Mouse (Mus musculus) embryonic facial prominence, embryonic 13.5 days (tissue): ENCODE data around the gene Pcx. TPM values are rescaled to one million over a fixed set of nuclear protein-coding genes. Genes with fewer than 3 reads are reported as not detected.

Experiments used
- ATAC-seq: fragments of 200-750 bp; cut with Nextera tagmentation; 2 replicates; pipeline ENCODE4 v1.8.0; 2017; ENCODE audit warnings: low read depth; ENCODE audit not compliant: insufficient number of reproducible peaks, insufficient read depth, low FRiP score, low TSS enrichment
- H3K27ac ChIP-seq: fragments of 300-500 bp; sonication (generic); 2 replicates; pipeline ENCODE4 v1.5.1; 2015; ENCODE audit warnings: moderate library complexity, mild to moderate bottlenecking, inconsistent platforms
- H3K27me3 ChIP-seq: fragments of 300-500 bp; sonication (generic); 2 replicates; pipeline ENCODE4 v1.6.1; 2015; ENCODE audit warnings: mild to moderate bottlenecking, inconsistent platforms
- H3K36me3 ChIP-seq: fragments of 300-500 bp; sonication (generic); 2 replicates; pipeline ENCODE4 v1.6.1; 2015; ENCODE audit warnings: mild to moderate bottlenecking, inconsistent platforms
- H3K4me1 ChIP-seq: fragments of 300-500 bp; sonication (generic); 2 replicates; pipeline ENCODE4 v1.6.1; 2015; ENCODE audit warnings: inconsistent platforms
- H3K4me2 ChIP-seq: fragments of 300-500 bp; sonication (generic); 2 replicates; pipeline ENCODE4 v1.6.1; 2015; ENCODE audit warnings: moderate library complexity, mild to moderate bottlenecking, inconsistent platforms
- H3K4me3 ChIP-seq: fragments of 300-500 bp; sonication (generic); 2 replicates; pipeline ENCODE4 v1.5.1; 2015; ENCODE audit warnings: mild to moderate bottlenecking, inconsistent platforms
- H3K9ac ChIP-seq: fragments of 300-500 bp; sonication (generic); 2 replicates; pipeline ENCODE4 v1.6.1; 2015; ENCODE audit warnings: mild to moderate bottlenecking, inconsistent platforms
- H3K9me3 ChIP-seq: fragments of 300-500 bp; sonication (generic); 2 replicates; pipeline ENCODE4 v1.6.1; 2016; ENCODE audit warnings: inconsistent platforms
- WGBS: fragments of 180-500 bp; shearing (Covaris S2); methylation state at CpG from one replicate; pipeline ENCODE4 v1.1.7; 2015; ENCODE audit warnings: mixed read lengths; 5-methylcytosine and 5-hydroxymethylcytosine counted together
- polyA plus RNA-seq: library from polyadenylated mRNA; unstranded; fragments of >200 nt; fragmentation: Nextera tagmentation; extraction: Ambion mirVana; gene quantifications from 2 replicates; pipeline ENCODE4 v1.2.1, GENCODE M21; 2015

The Pcx gene
- polyA plus RNA-seq, 1 experiment from 2014 or later, result 24.8 TPM

GRCm38 (mm10) chr19:4557796-4558569, 47.7 kb downstream of the Pcx start:
- 37% methylated on average over 8 of the region's 8 CpGs for WGBS
- H3K27me3 ChIP-seq, result no peaks in the 10 kb centered on the region
- no peak overlapping the region for H3K4me2 ChIP-seq
- H3K27ac ChIP-seq, result no peak overlapping the region; the same call in 1 of the 2 replicates
- peaks cover 17% of the 10 kb centered on the region for H3K4me1 ChIP-seq
- H3K36me3 ChIP-seq, result no peaks in the 10 kb centered on the region
- no peaks in the 10 kb centered on the region for H3K9me3 ChIP-seq
- H3K4me3 ChIP-seq, result no peak overlapping the region
- peak overlapping the region; percentile 12; the same call in 1 of the 2 replicates for H3K9ac ChIP-seq
- ATAC-seq, result no peak

DNA sequence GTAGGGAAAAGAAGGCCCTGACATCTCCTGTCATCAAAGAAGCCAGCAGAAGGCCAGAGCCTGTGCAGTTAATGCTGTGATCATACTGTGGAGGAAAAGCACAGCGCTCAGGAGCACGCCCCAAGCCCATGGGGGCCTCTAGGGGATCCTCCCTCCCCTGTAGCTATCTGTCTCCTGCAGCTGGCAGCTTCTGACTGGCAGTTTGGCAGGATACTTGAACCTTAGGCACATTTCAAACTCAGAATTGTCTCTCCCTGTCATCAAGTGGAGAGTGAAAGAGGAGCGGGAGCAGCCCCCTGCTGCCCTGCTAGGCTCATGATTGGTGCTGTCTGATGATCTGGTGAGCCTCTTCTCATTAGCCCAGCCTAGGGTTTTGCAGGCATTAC, 48.3 kb downstream of the Pcx start:
- no peak overlapping the region for H3K4me3 ChIP-seq
- H3K4me2 ChIP-seq, result no peak overlapping the region
- H3K9me3 ChIP-seq, result no peaks in the 10 kb centered on the region
- H3K27me3 ChIP-seq, result no peaks in the 10 kb centered on the region
- H3K36me3 ChIP-seq, result no peaks in the 10 kb centered on the region
- WGBS, result 45% methylated on average over 3 of the region's 3 CpGs
- peak overlapping the region; percentile 12; the same call in 1 of the 2 replicates for H3K9ac ChIP-seq
- peak overlapping the region; percentile 33; the same call in 1 of the 2 replicates for H3K27ac ChIP-seq
- ATAC-seq, result no peak
- peaks cover 17% of the 10 kb centered on the region for H3K4me1 ChIP-seq

DNA sequence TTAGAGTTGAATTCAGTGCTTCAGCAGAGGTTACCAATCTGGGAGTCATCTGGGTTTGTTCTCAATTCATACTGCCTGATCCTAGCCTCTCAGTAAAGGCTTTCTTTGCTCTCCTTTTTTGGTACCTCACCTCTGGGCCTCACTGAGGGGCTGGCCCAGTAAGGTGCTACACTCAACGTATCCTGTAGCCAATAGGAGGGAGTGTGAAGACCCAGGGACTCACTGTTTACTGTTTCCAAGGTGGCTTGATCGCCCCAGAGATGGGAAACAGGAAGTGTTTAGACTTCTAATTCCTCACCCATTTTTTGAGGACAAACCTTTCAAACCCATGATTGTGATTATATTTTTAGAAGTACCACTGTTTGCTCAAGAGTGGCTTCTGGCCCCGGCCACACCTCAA, 48.7 kb downstream of the Pcx start:
- Histone ChIP-seq H3K27ac (peak overlapping the region; percentile 33; the same call in 1 of the 2 replicates), H3K4me1 (peaks cover 17% of the 10 kb centered on the region), H3K9me3 (no peaks in the 10 kb centered on the region), H3K36me3 (no peaks in the 10 kb centered on the region), H3K4me3 (no peak overlapping the region), H3K9ac (no peak overlapping the region), H3K4me2 (no peak overlapping the region), H3K27me3 (no peaks in the 10 kb centered on the region)
- no peak for ATAC-seq
- WGBS, result 40% methylated on average over 3 of the region's 3 CpGs

DNA sequence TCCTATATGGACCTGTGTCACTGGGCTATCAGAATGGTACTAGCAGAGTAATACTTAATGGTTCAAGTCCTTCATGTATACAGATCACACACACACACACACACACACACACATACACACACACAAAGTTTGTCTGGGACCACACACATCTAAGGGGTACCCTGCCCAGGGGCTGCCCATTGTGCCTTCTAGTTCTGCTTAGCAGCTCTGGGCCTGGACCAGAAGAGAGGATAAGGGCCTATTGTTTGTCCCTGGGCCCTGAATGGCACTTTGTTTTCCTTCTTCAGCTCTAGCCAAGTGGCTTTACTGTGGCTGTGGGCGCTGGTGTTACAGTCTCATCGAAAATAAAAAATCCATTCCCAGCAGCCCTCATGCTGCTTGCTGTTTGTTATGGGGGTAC, 49.3 kb downstream of the Pcx start:
- no peaks in the 10 kb centered on the region for H3K9me3 ChIP-seq
- no peak overlapping the region for H3K4me3 ChIP-seq
- peaks cover 17% of the 10 kb centered on the region for H3K4me1 ChIP-seq
- no peak overlapping the region for H3K4me2 ChIP-seq
- H3K27ac ChIP-seq, result no peak overlapping the region
- no peak for ATAC-seq
- H3K9ac ChIP-seq, result no peak overlapping the region
- no peaks in the 10 kb centered on the region for H3K36me3 ChIP-seq
- WGBS, result 29% methylated on average over 2 of the region's 2 CpGs
- no peaks in the 10 kb centered on the region for H3K27me3 ChIP-seq

DNA sequence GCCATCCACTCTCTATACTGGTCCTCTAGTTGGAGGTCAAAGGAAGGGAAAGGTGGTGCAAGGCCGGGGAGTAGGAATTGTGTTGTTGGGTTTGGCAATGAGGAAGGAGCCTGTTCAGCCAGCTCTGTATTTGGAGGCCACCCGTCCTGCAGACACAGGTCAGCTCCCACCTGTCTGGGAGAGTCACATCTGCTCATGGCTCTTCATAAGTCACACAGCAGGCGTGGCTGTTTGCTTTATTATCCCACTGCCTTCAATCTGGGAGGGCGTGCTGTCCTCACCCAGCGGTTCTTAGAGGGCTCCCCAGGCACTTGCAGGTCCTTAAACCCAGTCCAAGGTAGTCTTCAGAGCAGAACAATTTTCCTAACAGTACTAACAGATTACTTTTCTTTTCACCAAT, 49.9 kb downstream of the Pcx start:
- Histone ChIP-seq H3K9me3 (no peaks in the 10 kb centered on the region), H3K4me2 (no peak overlapping the region), H3K27me3 (no peaks in the 10 kb centered on the region), H3K36me3 (no peaks in the 10 kb centered on the region), H3K4me1 (peaks cover 17% of the 10 kb centered on the region), H3K4me3 (no peak overlapping the region), H3K9ac (no peak overlapping the region), H3K27ac (no peak overlapping the region)
- 81% methylated on average over 5 of the region's 5 CpGs for WGBS
- ATAC-seq, result no peak

DNA sequence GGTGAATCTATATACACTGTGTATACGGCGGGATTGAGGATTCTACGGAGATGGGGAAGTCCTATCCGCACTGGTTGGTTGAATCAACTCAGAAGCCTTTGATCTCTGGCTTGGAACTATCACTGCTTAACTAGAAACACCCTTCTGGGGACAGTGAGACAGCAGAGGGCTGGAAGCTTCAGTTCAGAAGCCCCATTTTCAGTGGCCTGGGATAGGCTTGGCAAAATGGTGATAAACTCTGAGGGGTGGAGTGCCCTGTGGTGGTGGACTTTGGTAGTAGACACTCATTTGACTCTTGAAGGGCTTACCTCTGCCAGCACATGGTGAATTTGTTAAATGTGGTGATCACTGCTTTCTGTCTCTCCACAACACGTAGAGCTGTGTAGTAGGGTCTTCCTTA, 55.4 kb downstream of the Pcx start:
- 87% methylated on average over 5 of the region's 5 CpGs for WGBS
- Histone ChIP-seq H3K4me3 (no peak overlapping the region), H3K27me3 (no peaks in the 10 kb centered on the region), H3K36me3 (no peaks in the 10 kb centered on the region), H3K4me2 (no peak overlapping the region), H3K9ac (no peak overlapping the region), H3K27ac (no peak overlapping the region), H3K4me1 (no peaks in the 10 kb centered on the region), H3K9me3 (no peaks in the 10 kb centered on the region)
- ATAC-seq, result no peak

GRCm38 (mm10) chr19:4566880-4567279, 56.6 kb downstream of the Pcx start:
- WGBS, result 81% methylated on average over 2 of the region's 2 CpGs
- H3K4me1 ChIP-seq, result no peaks in the 10 kb centered on the region
- no peak overlapping the region for H3K4me2 ChIP-seq
- H3K9me3 ChIP-seq, result no peaks in the 10 kb centered on the region
- no peak overlapping the region for H3K4me3 ChIP-seq
- no peaks in the 10 kb centered on the region for H3K36me3 ChIP-seq
- no peak overlapping the region for H3K27ac ChIP-seq
- ATAC-seq, result no peak
- no peak overlapping the region for H3K9ac ChIP-seq
- H3K27me3 ChIP-seq, result no peaks in the 10 kb centered on the region

DNA sequence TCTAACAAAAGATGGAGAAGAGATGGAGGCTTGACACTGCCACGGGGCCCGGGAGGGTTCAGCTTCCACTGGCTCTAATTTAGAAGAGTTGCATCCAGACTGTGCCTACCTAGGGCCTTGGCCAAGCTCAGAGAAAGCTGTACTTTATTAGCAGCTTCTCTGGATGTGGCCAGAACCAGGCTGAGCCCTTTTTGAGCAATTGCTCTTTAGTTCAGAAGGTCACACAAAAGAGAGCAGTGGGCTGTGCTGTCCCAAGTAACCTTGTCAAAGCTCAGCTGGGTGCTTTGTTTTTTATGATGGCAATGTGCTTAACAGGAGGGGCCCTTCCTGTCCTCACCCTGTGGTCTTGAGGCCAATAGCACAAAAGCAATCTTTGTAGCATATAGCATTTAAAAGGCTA, 57.4 kb downstream of the Pcx start:
- no peak for ATAC-seq
- H3K9me3 ChIP-seq, result no peaks in the 10 kb centered on the region
- no peak overlapping the region for H3K27ac ChIP-seq
- no peak overlapping the region for H3K4me3 ChIP-seq
- no peaks in the 10 kb centered on the region for H3K27me3 ChIP-seq
- H3K4me2 ChIP-seq, result no peak overlapping the region
- H3K36me3 ChIP-seq, result no peaks in the 10 kb centered on the region
- 62% methylated on average over 2 of the region's 2 CpGs for WGBS
- H3K9ac ChIP-seq, result no peak overlapping the region
- no peaks in the 10 kb centered on the region for H3K4me1 ChIP-seq

GRCm38 (mm10) chr19:4568832-4569231, 58.6 kb downstream of the Pcx start:
- no peak for ATAC-seq
- no peak overlapping the region for H3K27ac ChIP-seq

DNA sequence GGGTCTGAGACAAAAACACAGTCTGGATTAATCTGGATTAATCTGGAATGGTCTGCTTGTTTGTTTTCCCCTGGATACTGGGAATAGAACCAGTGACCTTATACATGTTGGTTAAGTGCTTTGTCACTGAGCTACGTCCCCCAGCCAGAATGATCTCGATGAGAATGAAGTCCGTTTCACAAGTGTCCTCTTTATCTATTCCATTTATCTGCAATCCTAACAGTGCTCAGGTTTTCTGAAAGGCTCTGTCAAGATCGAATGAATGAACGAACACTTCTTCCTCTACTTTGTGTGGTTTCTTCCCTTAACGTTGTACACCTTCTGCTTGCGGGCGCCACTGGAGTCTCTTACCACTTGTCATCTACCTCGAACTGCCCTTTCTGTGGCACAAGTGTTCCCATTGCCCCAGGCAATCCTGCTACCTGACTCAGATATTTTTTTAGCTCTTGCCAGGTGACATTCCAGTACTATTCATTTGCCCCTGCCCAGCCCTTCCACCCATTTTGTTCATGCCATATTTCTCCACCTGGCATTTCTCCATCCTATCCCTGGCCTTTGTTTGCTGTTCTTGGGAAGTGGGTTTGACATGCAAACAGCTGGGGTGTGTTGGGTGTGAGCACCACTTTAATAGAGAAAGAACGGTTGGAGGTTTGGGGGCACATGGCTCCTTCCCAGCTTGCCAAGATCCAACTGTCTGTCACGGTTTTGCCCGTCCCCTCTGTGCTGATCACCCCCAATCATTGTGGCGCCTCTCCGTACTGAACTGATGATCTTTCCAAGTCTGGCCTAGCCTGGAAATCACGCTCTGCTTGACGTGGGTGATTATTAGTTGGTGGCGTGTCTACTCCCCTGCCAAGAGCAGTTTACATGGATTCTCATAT, 59.3 kb downstream of the Pcx start:
- WGBS, result 79% methylated on average over 17 of the region's 17 CpGs
- no peak for ATAC-seq
- H3K4me3 ChIP-seq, result no peak overlapping the region
- no peaks in the 10 kb centered on the region for H3K27me3 ChIP-seq
- H3K36me3 ChIP-seq, result no peaks in the 10 kb centered on the region
- no peaks in the 10 kb centered on the region for H3K4me1 ChIP-seq
- H3K9me3 ChIP-seq, result no peaks in the 10 kb centered on the region
- no peak overlapping the region for H3K27ac ChIP-seq
- H3K4me2 ChIP-seq, result no peak overlapping the region
- H3K9ac ChIP-seq, result no peak overlapping the region

More at GRCm38 (mm10) chr19:4568832-4569231, 58.6 kb downstream of the Pcx start:
- Histone ChIP-seq H3K4me1 (no peaks in the 10 kb centered on the region), H3K36me3 (no peaks in the 10 kb centered on the region), H3K27me3 (no peaks in the 10 kb centered on the region), H3K9ac (no peak overlapping the region), H3K4me3 (no peak overlapping the region), H3K9me3 (no peaks in the 10 kb centered on the region), H3K4me2 (no peak overlapping the region)
- 80% methylated on average over 4 of the region's 4 CpGs for WGBS

DNA sequence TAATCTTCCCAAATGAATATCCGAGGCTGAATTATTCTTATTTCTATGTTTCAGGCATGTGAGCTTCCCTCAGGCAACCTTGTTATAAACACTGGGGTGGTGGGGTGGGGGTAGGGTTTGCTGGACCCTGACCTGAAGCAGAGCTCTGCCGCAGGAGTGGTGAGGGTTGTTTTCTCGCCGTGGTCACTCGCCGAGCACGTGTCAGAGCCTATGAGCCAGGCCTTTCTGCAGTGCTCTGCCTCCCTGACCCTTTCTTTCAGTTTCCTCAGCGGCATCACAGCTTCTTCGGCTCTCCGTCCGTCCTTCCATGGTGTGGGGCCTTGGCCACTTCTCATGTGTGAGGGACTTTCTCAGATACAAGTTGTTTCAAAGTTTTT, 60.0 kb downstream of the Pcx start:
- ATAC-seq, result no peak
- Histone ChIP-seq H3K36me3 (no peaks in the 10 kb centered on the region), H3K9ac (no peak overlapping the region), H3K27ac (no peak overlapping the region), H3K27me3 (no peaks in the 10 kb centered on the region), H3K4me3 (no peak overlapping the region), H3K9me3 (no peaks in the 10 kb centered on the region), H3K4me2 (no peak overlapping the region), H3K4me1 (no peaks in the 10 kb centered on the region)
- WGBS, result 78% methylated on average over 11 of the region's 11 CpGs

GRCm38 (mm10) chr19:4570815-4571214, 60.5 kb downstream of the Pcx start:
- no peaks in the 10 kb centered on the region for H3K4me1 ChIP-seq
- no peaks in the 10 kb centered on the region for H3K9me3 ChIP-seq
- no peak overlapping the region for H3K4me3 ChIP-seq
- H3K27me3 ChIP-seq, result no peaks in the 10 kb centered on the region
- no peaks in the 10 kb centered on the region for H3K36me3 ChIP-seq
- no peak for ATAC-seq
- 89% methylated on average over 6 of the region's 6 CpGs for WGBS
- H3K9ac ChIP-seq, result no peak overlapping the region
- H3K4me2 ChIP-seq, result no peak overlapping the region
- H3K27ac ChIP-seq, result no peak overlapping the region
